Mouse (Mus musculus) liver, adult 2 months (tissue): Measurements from ENCODE around the gene Tm6sf2.

Source experiments
- CTCF ChIP-seq: fragments of 200-500 bp; IDR thresholded peaks from 2 replicates; pipeline ENCODE4 v1.5.1; 2011; ENCODE audit warnings: low read depth, low read length, control low read depth
- POLR2A ChIP-seq: fragments of 200-500 bp; IDR thresholded peaks from 2 replicates; pipeline ENCODE4 v1.6.1; 2011; ENCODE audit warnings: low read length, control low read depth; ENCODE audit not compliant: insufficient read depth; ENCODE audit errors: extremely low read depth

GRCm38 (mm10) chr8:70122863-70123262 is 50.1 kb downstream of the Tm6sf2 start:
- TF ChIP-seq CTCF, result peak; percentile 56; the same call in 1 of the 2 replicates
- TF ChIP-seq POLR2A, result no peak
